Mouse (Mus musculus) liver, embryonic 14.5 days (tissue): ENCODE results near the gene Dpp3. TPM values are rescaled to one million over a fixed set of nuclear protein-coding genes. Genes with fewer than 3 reads are reported as not detected.
A peak's percentile ranks its signal among the peaks of the same experiment; 100 is the strongest.

Experiments
- ATAC-seq: fragments of 200-750 bp; cut with Nextera tagmentation; 2 replicates; pipeline ENCODE4 v1.8.0; 2017; ENCODE audit warnings: moderate number of reproducible peaks, mild to moderate bottlenecking, moderate library complexity; ENCODE audit not compliant: insufficient read depth
- DNase-seq, 3 experiments: peaks; one replicate each; pipeline ENCODE4 v3.0.0-alpha.2; 2012 to 2013; ENCODE audit warnings: low read depth in 3 of 3, low spot score in 3 of 3
- H3K27ac ChIP-seq: fragments of 300-500 bp; sonication (generic); 2 replicates; pipeline ENCODE4 v1.5.1; 2014; ENCODE audit warnings: moderate library complexity, mild to moderate bottlenecking, control low read depth, inconsistent platforms
- H3K27me3 ChIP-seq: fragments of 300-500 bp; sonication (generic); 2 replicates; pipeline ENCODE4 v1.6.1; 2014; ENCODE audit warnings: mild to moderate bottlenecking, low read length, moderate library complexity; ENCODE audit not compliant: control insufficient read depth, insufficient read depth
- H3K36me3 ChIP-seq: fragments of 300-500 bp; sonication (generic); replicated peaks from 2 replicates; pipeline ENCODE4 v1.6.1; 2014; ENCODE audit warnings: low read depth; ENCODE audit not compliant: control insufficient read depth, insufficient read depth
- H3K4me1 ChIP-seq, 2 experiments: fragments of 200-500 bp in 1 of 2; fragments of 300-500 bp in 1 of 2; sonication (generic) in 1 of 2; replicated peaks; 2 replicates each; pipeline ENCODE4 v1.6.1; 2012 to 2014; ENCODE audit warnings: antibody characterized with exemption in 1 of 2, inconsistent platforms in 1 of 2, low read length in 1 of 2; ENCODE audit not compliant: control insufficient read depth in 2 of 2, insufficient read depth in 2 of 2
- H3K4me2 ChIP-seq: fragments of 300-500 bp; sonication (generic); 2 replicates; pipeline ENCODE4 v1.6.1; 2014; ENCODE audit warnings: low read depth, mild to moderate bottlenecking, control low read depth, moderate library complexity
- H3K4me3 ChIP-seq, 2 experiments: fragments of 200-500 bp in 1 of 2; fragments of 300-500 bp in 1 of 2; sonication (generic) in 1 of 2; 2 replicates each; pipeline ENCODE4 v1.5.1; 2012 to 2014; ENCODE audit warnings: low read depth in 2 of 2, low read length in 2 of 2, mild to moderate bottlenecking in 2 of 2, control low read depth in 1 of 2, inconsistent platforms in 1 of 2, moderate library complexity in 1 of 2; ENCODE audit not compliant: insufficient read depth in 1 of 2
- H3K9ac ChIP-seq: fragments of 300-500 bp; sonication (generic); replicated peaks from 2 replicates; pipeline ENCODE4 v1.6.1; 2014; ENCODE audit warnings: mild to moderate bottlenecking, control low read depth, moderate library complexity
- H3K9me3 ChIP-seq: fragments of 300-500 bp; sonication (generic); 2 replicates; pipeline ENCODE4 v1.6.1; 2016; ENCODE audit warnings: low read length, mixed read lengths; ENCODE audit not compliant: control insufficient read depth
- CTCF ChIP-seq: IDR thresholded peaks from 2 replicates; pipeline ENCODE4 v1.5.1; 2016; ENCODE audit warnings: antibody characterized with exemption, low read depth, control low read depth
- EP300 ChIP-seq: IDR thresholded peaks from 2 replicates; pipeline ENCODE4 v1.6.1; 2016; ENCODE audit warnings: antibody characterized with exemption, low read depth
- WGBS: fragments of 180-500 bp; shearing (Covaris S2); extraction: QIAGEN DNeasy Blood & Tissue Kit; methylation state at CpG from one replicate; pipeline ENCODE4 v1.1.7; 2014; ENCODE audit not compliant: insufficient replicate concordance; 5-methylcytosine and 5-hydroxymethylcytosine counted together
- polyA plus RNA-seq, 2 experiments: library from polyadenylated mRNA; depleted of rRNA in 1 of 2; stranded (reverse) in 1 of 2; unstranded in 1 of 2; fragments of >200 nt; fragmentation: Nextera tagmentation in 1 of 2; extraction: Ambion mirVana in 1 of 2; gene quantifications; 2 replicates each; pipeline versions ENCODE4 v1.2.1 to v1.2.3; 2012 to 2014

The Dpp3 gene
- polyA plus RNA-seq, 2 experiments = 28.0 to 37.0 TPM

- DNase-seq (peak; percentile 68 to 75 (median 75)), ATAC-seq (peak; percentile 95)
- Histone ChIP-seq H3K4me1 (peaks cover 19 to 23% of the 10 kb centered on the region in 2 experiments), H3K27ac (peak overlapping the region; percentile 40), H3K36me3 (no peaks in the 10 kb centered on the region), H3K9ac (peak overlapping the region; percentile 49), H3K9me3 (no peaks in the 10 kb centered on the region), H3K4me3 (no peak overlapping the region), H3K27me3 (no peaks in the 10 kb centered on the region), H3K4me2 (peak overlapping the region; percentile 42)
- TF ChIP-seq CTCF (no peak), EP300 (peak; percentile 76)
- 13% methylated on average over 3 of the region's 3 CpGs for WGBS
Measured at GRCm38 (mm10) chr19:4891798-4892197, 36.3 kb downstream of the Dpp3 start.

GRCm38 (mm10) chr19:4889791-4890190 is 38.3 kb downstream of the Dpp3 start:
- Histone ChIP-seq H3K36me3 (no peaks in the 10 kb centered on the region), H3K4me1 (peaks cover 19 to 23% of the 10 kb centered on the region in 2 experiments), H3K27me3 (no peaks in the 10 kb centered on the region), H3K4me2 (no peak overlapping the region), H3K4me3 (no peak overlapping the region), H3K9ac (no peak overlapping the region), H3K9me3 (no peaks in the 10 kb centered on the region), H3K27ac (no peak overlapping the region)
- 74% methylated on average over 10 of the region's 10 CpGs for WGBS
- DNase-seq (no peak), ATAC-seq (no peak)
- TF ChIP-seq CTCF = no peak
- no peak for TF ChIP-seq EP300

- DNase-seq (peak; percentile 27 to 47 (median 38)), ATAC-seq (peak; percentile 88)
- Histone ChIP-seq H3K27ac (peak overlapping the region; percentile 77), H3K4me1 (peaks cover 19 to 24% of the 10 kb centered on the region in 2 experiments), H3K36me3 (peaks cover 3% of the 10 kb centered on the region), H3K4me3 (no peak overlapping the region), H3K9me3 (no peaks in the 10 kb centered on the region), H3K9ac (peak overlapping the region; percentile 5), H3K27me3 (no peaks in the 10 kb centered on the region), H3K4me2 (peak overlapping the region; percentile 33)
- 35% methylated on average over 4 of the region's 4 CpGs for WGBS
- TF ChIP-seq CTCF (no peak), EP300 (no peak)
Measured at GRCm38 (mm10) chr19:4883961-4884360, 44.1 kb downstream of the Dpp3 start.

DNA sequence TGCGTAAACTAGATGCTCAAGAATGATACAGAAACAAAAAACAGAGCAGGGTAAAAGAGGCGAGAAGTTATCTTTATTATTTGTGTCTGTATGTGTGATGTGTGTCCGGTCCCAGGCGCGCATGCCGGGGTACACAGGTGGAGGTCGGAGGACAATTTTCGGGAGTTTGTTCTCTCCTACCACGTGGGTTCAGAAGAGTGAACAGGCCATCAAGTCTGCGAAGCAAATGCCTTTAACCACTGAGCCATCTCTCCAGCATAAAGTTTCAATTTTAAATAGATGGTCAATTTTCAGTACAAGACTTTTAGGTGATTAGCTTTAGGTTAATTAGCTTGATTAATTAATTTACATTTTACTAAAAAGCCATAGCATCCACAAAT is 48.8 kb downstream of the Dpp3 start:
- H3K27ac ChIP-seq = peak overlapping the region; percentile 84
- H3K36me3 ChIP-seq = peaks cover 3% of the 10 kb centered on the region
- peak overlapping the region; percentile 94 for H3K4me2 ChIP-seq
- H3K4me1 ChIP-seq = peaks cover 27 to 32% of the 10 kb centered on the region in 2 experiments
- no peak for TF ChIP-seq CTCF
- TF ChIP-seq EP300 = no peak
- ATAC-seq (no peak), DNase-seq (no peak)
- H3K4me3 ChIP-seq = peak overlapping the region; percentile 83 to 99
- peak overlapping the region; percentile 98 for H3K9ac ChIP-seq
- 42% methylated on average over 10 of the region's 10 CpGs for WGBS
- H3K9me3 ChIP-seq = no peaks in the 10 kb centered on the region
- no peaks in the 10 kb centered on the region for H3K27me3 ChIP-seq

- Histone ChIP-seq H3K9ac (peak within 1 kb of the TSS; percentile 98), H3K4me1 (peaks cover 21 to 26% of the 10 kb centered on the region in 2 experiments), H3K4me3 (peak within 1 kb of the TSS; percentile 83 to 99), H3K27me3 (no peaks in the 10 kb centered on the region), H3K4me2 (peak within 1 kb of the TSS; percentile 94), H3K27ac (peak within 1 kb of the TSS; percentile 84), H3K36me3 (peaks cover 3% of the 10 kb centered on the region), H3K9me3 (no peaks in the 10 kb centered on the region)
- TF ChIP-seq EP300 = 0 out of 2 replicates have a peak, but pooled peaks have one; percentile 2
- no peak for TF ChIP-seq CTCF
- WGBS = under 1% methylated on average over 52 of the region's 52 CpGs
- peak; percentile 98 for ATAC-seq
- peak; percentile 93 to 95 (median 94) for DNase-seq
Measured at GRCm38 (mm10) chr19:4878405-4879323, 49.4 kb downstream of the Dpp3 start, which contains the start of gene Zdhhc24. TSS of gene Zdhhc24 (plus strand) at chr19:4878668.
